Mouse (Mus musculus) cortical plate, adult 2 months (tissue): ENCODE results near the gene Styx. TPM values are rescaled to one million over a fixed set of nuclear protein-coding genes. Genes with fewer than 3 reads are reported as not detected.
"Not testable (repeated sequence)": the region's sequence is repeated elsewhere in the genome, so short reads cannot be mapped to it uniquely, and the experiment has no call there.

ENCODE experiments used
- H3K27ac ChIP-seq: fragments of 200-500 bp; 2 replicates; pipeline ENCODE4 v1.5.1; 2012; ENCODE audit warnings: low read length, control low read depth, inconsistent platforms; ENCODE audit not compliant: insufficient read depth
- H3K4me1 ChIP-seq: fragments of 200-500 bp; 2 replicates; pipeline ENCODE4 v1.6.1; 2011; ENCODE audit warnings: low read length; ENCODE audit not compliant: control insufficient read depth, insufficient read depth
- H3K4me3 ChIP-seq: fragments of 200-500 bp; 2 replicates; pipeline ENCODE4 v1.5.1; 2011; ENCODE audit warnings: mild to moderate bottlenecking, low read length, control low read depth; ENCODE audit not compliant: insufficient read depth
- CTCF ChIP-seq: fragments of 200-500 bp; IDR thresholded peaks from 2 replicates; pipeline ENCODE4 v1.5.1; 2011; ENCODE audit warnings: mild to moderate bottlenecking, control low read depth, low read length; ENCODE audit not compliant: insufficient read depth; ENCODE audit errors: extremely low read depth
- POLR2A ChIP-seq: fragments of 200-500 bp; IDR thresholded peaks from 2 replicates; pipeline ENCODE4 v1.6.1; 2011; ENCODE audit warnings: mild to moderate bottlenecking, low read length, control low read depth; ENCODE audit not compliant: insufficient read depth; ENCODE audit errors: extremely low read depth
- polyA plus RNA-seq: library from polyadenylated mRNA; depleted of rRNA; stranded (reverse); fragments of >200 nt; gene quantifications from 2 replicates; pipeline ENCODE4 v1.2.3, GENCODE M21; 2012; rRNA removed

The Styx gene
- polyA plus RNA-seq, 1 experiment, result 13.0 TPM

DNA sequence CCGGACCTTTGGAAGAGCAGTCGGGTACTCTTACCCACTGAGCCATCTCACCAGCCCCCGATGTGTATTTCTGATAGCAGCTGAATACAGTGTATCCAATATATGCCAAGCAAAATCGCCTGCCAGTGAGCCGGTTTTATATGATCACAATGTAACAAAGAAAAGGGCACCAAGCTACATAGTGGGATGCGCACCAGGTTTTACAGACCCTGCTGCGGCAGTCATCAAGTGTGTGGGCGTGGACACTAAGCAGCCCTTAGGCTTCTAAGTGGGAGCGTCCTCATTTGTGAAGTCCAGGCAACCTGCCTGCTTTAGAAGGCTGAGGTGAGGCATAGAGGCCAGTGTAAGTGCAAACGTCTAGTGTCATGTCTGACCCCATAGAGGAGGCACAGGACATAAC lies 109.6 kb downstream of the Styx start:
- Histone ChIP-seq H3K4me3 (no peak overlapping the region), H3K4me1 (peaks cover 7% of the 10 kb centered on the region), H3K27ac (no peak overlapping the region)
- TF ChIP-seq CTCF (no peak), POLR2A (no peak)

DNA sequence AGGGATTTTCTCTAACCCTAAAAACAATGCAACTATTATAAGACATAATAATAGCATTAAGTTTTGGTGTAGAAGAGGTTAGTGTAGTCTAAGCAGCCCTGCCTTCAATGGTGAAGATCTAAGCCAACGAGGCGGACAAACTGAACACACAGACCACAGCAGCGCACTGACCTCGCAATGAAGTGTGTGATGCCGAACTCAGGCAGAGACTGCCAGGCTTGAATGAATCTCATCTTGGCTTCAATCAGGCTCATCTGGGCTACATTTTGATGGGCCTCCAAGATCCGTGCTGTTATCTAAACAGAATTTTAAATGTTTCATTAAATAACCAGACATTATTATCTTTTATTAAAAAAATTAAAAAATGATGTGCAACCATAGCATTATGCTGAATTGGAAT lies 111.1 kb downstream of the Styx start:
- Histone ChIP-seq H3K4me3 (no peak overlapping the region), H3K4me1 (peaks cover 3% of the 10 kb centered on the region), H3K27ac (no peak overlapping the region)
- TF ChIP-seq POLR2A (no peak), CTCF (no peak)

DNA sequence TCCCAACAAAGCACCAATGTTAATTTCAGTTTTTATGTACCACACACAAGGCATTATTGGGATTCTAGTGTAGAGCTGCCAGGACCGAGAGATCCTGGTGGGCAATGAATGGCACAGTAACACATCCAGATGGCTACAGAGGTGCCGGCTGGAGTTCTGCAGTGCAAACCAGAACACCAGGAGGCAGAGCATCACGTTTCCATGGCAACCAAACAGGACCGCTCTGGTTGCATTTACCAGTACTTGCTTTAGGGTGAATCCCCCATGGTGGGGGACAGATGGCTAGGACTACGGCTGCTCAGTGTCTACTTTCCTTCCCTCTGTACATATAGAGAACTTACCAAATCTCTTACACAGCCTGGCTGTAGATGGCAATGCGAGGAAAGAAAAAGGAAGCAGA lies 111.5 kb downstream of the Styx start:
- Histone ChIP-seq H3K4me3 (no peak overlapping the region), H3K27ac (no peak overlapping the region), H3K4me1 (peaks cover 2% of the 10 kb centered on the region; the same call in 1 of the 2 replicates)
- TF ChIP-seq CTCF, result no peak

DNA sequence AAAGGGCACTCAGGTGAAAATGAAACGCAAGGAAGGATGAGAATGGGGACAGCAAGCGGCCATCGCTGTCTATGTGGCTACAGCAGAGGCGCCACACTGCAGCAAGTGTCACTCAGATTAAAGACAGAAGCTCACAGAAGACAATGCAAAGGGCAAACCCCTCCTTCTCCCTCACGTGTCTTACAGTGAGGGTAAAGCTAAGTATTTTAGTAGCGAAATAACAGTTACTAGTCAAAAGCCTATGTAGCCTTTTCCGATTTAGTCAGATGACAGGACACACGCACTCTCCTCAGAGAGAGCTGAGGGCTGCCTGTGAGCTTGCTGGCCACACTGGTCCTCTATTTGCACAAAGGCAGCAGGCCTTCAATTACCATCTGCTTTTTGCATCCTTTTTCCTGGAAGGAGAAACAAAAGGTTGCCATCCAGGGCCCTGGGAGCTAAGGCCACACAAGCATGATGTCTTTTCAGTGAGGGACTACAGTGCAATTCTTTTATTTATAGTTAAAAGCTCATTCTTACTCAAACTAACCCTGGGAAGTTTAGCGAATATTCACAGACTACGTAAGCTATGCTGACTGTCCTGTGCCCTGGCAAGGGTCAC lies 112.1 kb downstream of the Styx start:
- Histone ChIP-seq H3K4me3 (no peak overlapping the region), H3K27ac (peak overlapping the region; percentile 60; the same call in 1 of the 2 replicates), H3K4me1 (peaks cover 2% of the 10 kb centered on the region; the same call in 1 of the 2 replicates)
- no peak for TF ChIP-seq POLR2A
- no peak for TF ChIP-seq CTCF

DNA sequence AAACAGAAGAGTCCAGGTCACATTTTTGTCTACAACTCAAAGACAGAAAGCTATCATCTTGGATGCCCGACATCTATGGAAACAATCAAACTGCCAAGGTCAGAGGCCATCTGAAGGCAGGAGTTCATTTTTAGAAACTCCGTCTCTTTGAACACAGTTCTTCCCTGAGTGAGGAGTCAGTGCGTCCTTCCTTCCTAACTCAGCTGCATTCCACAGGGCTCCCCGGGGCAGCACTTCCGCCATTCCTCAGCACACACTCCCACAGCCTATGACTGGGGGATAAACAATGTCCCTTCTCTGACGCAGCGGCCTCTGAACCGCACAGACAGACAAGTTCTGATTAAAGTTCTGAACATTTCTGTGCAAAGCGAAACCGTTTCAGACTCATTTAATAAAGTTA lies 112.7 kb downstream of the Styx start:
- Histone ChIP-seq H3K27ac (peak overlapping the region; percentile 60; the same call in 1 of the 2 replicates), H3K4me1 (peaks cover 2% of the 10 kb centered on the region; the same call in 1 of the 2 replicates), H3K4me3 (no peak overlapping the region)
- TF ChIP-seq CTCF, result no peak
- TF ChIP-seq POLR2A, result no peak

DNA sequence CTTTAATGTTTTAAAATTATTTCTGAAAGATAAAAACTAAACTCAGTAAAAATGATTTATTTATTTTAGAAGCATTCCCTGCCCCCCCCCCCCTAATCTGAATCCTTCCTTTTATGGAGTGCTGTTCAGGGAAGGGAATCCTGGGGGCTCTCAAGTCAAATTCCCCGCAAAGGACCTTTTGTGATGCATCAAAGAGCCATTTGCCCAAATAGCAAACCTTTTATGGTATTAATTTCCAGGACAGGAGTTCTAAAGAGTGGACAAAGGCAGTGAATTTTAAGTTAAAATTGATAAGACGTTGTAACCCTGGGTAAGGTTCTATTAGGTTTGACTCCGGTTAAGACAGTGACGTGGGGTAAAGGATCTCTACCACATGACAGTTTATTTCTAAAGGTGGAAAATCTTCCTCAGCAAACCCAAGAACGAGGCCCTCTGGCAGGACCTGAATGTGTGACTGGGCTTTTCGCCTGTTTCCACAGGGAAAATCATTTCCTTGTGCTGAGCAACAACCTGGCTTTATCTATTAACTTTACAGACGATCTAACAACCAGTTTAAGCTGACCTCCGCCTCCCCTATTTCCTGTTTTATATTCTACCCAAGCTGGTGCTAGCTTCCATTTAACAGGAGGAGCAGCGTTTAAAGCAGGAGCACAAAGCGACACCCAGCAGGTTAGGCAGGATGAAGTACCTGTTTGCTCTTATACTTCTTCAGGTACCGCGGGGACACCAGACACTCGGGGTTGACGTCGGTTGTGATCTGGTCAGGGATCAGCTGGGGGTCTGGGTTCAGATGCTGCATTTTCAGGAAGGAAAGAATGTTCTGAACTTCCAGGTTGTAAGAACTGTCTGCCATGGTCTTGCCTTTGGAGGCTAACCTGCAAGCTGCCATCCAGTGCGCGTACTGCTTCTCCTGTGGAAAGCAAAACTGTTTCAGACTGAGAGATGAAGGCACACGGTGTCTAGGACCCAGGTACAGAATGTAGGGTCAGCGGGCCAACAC lies 113.4 kb downstream of the Styx start:
- Histone ChIP-seq H3K4me3 (no peak overlapping the region), H3K4me1 (peaks cover 2% of the 10 kb centered on the region; the same call in 1 of the 2 replicates), H3K27ac (no peak overlapping the region)
- no peak for TF ChIP-seq POLR2A
- TF ChIP-seq CTCF, result no peak

DNA sequence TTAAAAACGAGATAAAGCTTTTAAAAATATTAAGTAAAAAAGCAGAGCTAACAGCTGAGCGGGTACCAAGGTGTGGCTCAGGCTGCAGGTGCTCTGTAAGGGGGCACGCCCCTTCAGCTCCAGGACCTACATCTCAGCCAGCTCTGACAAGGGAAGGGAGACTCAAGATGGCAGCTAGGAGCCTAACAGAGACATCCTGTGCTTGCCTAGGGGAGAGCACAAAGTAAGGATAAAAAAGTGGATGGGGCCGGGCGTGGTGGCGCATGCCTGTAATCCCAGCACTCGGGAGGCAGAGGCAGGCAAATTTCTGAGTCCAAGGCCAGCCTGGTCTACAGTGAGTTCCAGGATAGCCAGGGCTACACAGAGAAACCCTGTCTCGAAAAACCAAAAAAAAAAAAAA lies 115.5 kb downstream of the Styx start:
- not testable (repeated sequence) for H3K27ac ChIP-seq, H3K4me3 ChIP-seq

DNA sequence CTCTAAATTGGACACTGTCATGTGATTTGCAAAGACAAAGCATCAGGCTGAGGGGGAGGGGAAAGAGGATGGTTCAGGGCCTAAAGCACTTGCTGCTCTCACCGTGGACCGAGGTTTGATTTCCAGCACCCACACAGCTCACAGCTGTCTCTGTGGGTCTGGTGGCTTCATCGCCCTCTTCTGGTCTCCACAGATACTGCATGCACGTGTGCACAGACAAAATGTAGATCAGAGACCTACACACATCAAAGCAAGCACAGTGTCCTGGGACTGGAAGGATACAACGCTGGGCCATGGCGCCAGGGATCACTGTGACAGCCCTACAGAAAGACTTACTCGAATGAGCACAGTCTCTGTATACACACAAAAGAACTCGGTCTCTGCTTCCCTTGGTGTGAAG lies 118.6 kb downstream of the Styx start:
- TF ChIP-seq CTCF (no peak), POLR2A (no peak)
- Histone ChIP-seq H3K4me3 (no peak overlapping the region), H3K4me1 (no peaks in the 10 kb centered on the region), H3K27ac (no peak overlapping the region)

More for the DNA sequence above, 115.5 kb downstream of the Styx start:
- H3K4me1 ChIP-seq, result not testable (repeated sequence)

Other genes with a start within 250 kb of the Styx start
- 29.4 and 29.9 TPM in 2 replicates for gene Gpr137c, start 131.4 kb upstream of the Styx start, polyA plus RNA-seq
- 42.3 and 43.5 TPM in 2 replicates for gene Txndc16, start 130.8 kb upstream of the Styx start, polyA plus RNA-seq
- gene Ero1l, start 32.3 kb upstream of the Styx start, polyA plus RNA-seq, result 23.6 and 27.2 TPM in 2 replicates
- gene Psmc6, start 21.3 kb upstream of the Styx start, polyA plus RNA-seq, result 87.2 and 88.7 TPM in 2 replicates
- gene Gnpnat1, start 53.8 kb downstream of the Styx start, polyA plus RNA-seq, result 11.5 and 11.8 TPM in 2 replicates
- 102 and 108 TPM in 2 replicates for gene Fermt2, start 179.0 kb downstream of the Styx start, polyA plus RNA-seq